Mouse (Mus musculus): ENCODE measurements around the gene Tbce. TPM values are rescaled to one million over a fixed set of nuclear protein-coding genes. Genes with fewer than 3 reads are reported as not detected.

Gene Tbce
- total and polyA plus RNA-seq, 2 experiments: 11.9 to 36.2 TPM

- H3K79me2 ChIP-seq (ENCODE audit: control insufficient read depth, insufficient read depth, low read length): peaks cover 27% of the 10 kb centered on the region
- peaks cover 6% of the 10 kb centered on the region for H3K4me1 ChIP-seq (ENCODE audit: control insufficient read depth, insufficient read depth, low read length)
- 95% methylated on average over 1 of the region's 1 CpGs for WGBS
- DNase-seq (ENCODE audit: extremely low read depth, low read depth, low spot score): no peak
- peaks cover 2% of the 10 kb centered on the region; the same call in 1 of the 2 replicates for H3K36me3 ChIP-seq (ENCODE audit: control insufficient read depth, insufficient read depth, low read length)
- no peak overlapping the region for H3K9ac ChIP-seq (ENCODE audit: low read depth, low read length)
- no peak overlapping the region for H3K27ac ChIP-seq (replicated peaks; ENCODE audit: insufficient read depth, low read depth, low read length)
- no peak for TF ChIP-seq CTCF (IDR thresholded peaks at IDR 0.05; ENCODE audit: low read depth, low read length)
- no peak for TF ChIP-seq POLR2A (IDR thresholded peaks at IDR 0.05; ENCODE audit: extremely low read depth, insufficient read depth, low read length)
- no peak overlapping the region for H3K4me3 ChIP-seq (ENCODE audit: insufficient read depth, low read depth, low read length)
- no peaks in the 10 kb centered on the region for H3K27me3 ChIP-seq (ENCODE audit: control insufficient read depth, insufficient read depth, low read length)
Measured at GRCm38 (mm10) chr13:14065701-14066100, 26.3 kb upstream of the Tbce start.

- Histone ChIP-seq H3K79me2 (ENCODE audit: control insufficient read depth, insufficient read depth, low read length) (peaks cover 27% of the 10 kb centered on the region), H3K4me3 (ENCODE audit: insufficient read depth, low read depth, low read length) (peak overlapping the region; percentile 82), H3K27me3 (ENCODE audit: control insufficient read depth, insufficient read depth, low read length) (no peaks in the 10 kb centered on the region), H3K9ac (ENCODE audit: low read depth, low read length) (peak overlapping the region; percentile 92), H3K36me3 (ENCODE audit: control insufficient read depth, insufficient read depth, low read length) (peaks cover 2% of the 10 kb centered on the region; the same call in 1 of the 2 replicates), H3K4me1 (ENCODE audit: control insufficient read depth, insufficient read depth, low read length) (peaks cover 6% of the 10 kb centered on the region), H3K27ac (replicated peaks; ENCODE audit: insufficient read depth, low read depth, low read length) (no peak overlapping the region)
- TF ChIP-seq POLR2A (IDR thresholded peaks at IDR 0.05; ENCODE audit: extremely low read depth, insufficient read depth, low read length) (no peak), CTCF (IDR thresholded peaks at IDR 0.05; ENCODE audit: low read depth, low read length) (no peak)
- WGBS: 8% methylated on average over 9 of the region's 9 CpGs
- no peak for DNase-seq (ENCODE audit: extremely low read depth, low read depth, low spot score)
Measured at GRCm38 (mm10) chr13:14065028-14065380, 25.6 kb upstream of the Tbce start.

- WGBS: under 1% methylated on average over 57 of the region's 65 CpGs
- Histone ChIP-seq H3K27ac (replicated peaks; ENCODE audit: insufficient read depth, low read depth, low read length) (peak overlapping the region; percentile 87), H3K4me1 (ENCODE audit: control insufficient read depth, insufficient read depth, low read length) (peaks cover 6% of the 10 kb centered on the region), H3K4me3 (ENCODE audit: insufficient read depth, low read depth, low read length) (peak overlapping the region; percentile 82), H3K79me2 (ENCODE audit: control insufficient read depth, insufficient read depth, low read length) (peaks cover 24% of the 10 kb centered on the region), H3K36me3 (ENCODE audit: control insufficient read depth, insufficient read depth, low read length) (peaks cover 2% of the 10 kb centered on the region; the same call in 1 of the 2 replicates), H3K9ac (ENCODE audit: low read depth, low read length) (peak overlapping the region; percentile 92), H3K27me3 (ENCODE audit: control insufficient read depth, insufficient read depth, low read length) (no peaks in the 10 kb centered on the region)
- DNase-seq (ENCODE audit: extremely low read depth, low read depth, low spot score): peak; percentile 54
- no peak for TF ChIP-seq CTCF (IDR thresholded peaks at IDR 0.05; ENCODE audit: low read depth, low read length)
Measured at GRCm38 (mm10) chr13:14064341-14065027, 25.0 kb upstream of the Tbce start.

DNA sequence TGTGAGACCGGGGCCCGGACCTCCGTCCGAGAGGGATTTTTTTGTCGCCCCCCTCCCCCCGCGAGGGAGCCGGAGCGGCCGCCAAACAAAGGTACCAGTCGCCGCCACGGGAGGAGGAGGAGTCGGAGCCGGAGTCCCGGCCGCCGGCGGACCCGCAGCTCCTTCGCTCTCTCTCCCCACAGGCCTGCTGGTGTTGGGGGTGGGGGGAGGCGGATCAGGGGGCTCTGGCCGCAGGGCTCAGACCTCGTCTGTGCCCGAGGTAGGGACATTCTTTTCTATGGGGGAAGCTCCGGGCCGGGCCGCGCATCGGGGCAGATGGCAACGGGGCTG is 24.5 kb upstream of the Tbce start:
- H3K27me3 ChIP-seq (ENCODE audit: control insufficient read depth, insufficient read depth, low read length): no peaks in the 10 kb centered on the region
- peaks cover 6% of the 10 kb centered on the region for H3K4me1 ChIP-seq (ENCODE audit: control insufficient read depth, insufficient read depth, low read length)
- WGBS: under 1% methylated on average over 25 of the region's 31 CpGs
- TF ChIP-seq POLR2A (IDR thresholded peaks at IDR 0.05; ENCODE audit: extremely low read depth, insufficient read depth, low read length): no peak
- no peak for TF ChIP-seq CTCF (IDR thresholded peaks at IDR 0.05; ENCODE audit: low read depth, low read length)
- peak overlapping the region; percentile 92 for H3K9ac ChIP-seq (ENCODE audit: low read depth, low read length)
- peak overlapping the region; percentile 87 for H3K27ac ChIP-seq (replicated peaks; ENCODE audit: insufficient read depth, low read depth, low read length)
- H3K79me2 ChIP-seq (ENCODE audit: control insufficient read depth, insufficient read depth, low read length): peaks cover 21% of the 10 kb centered on the region
- peaks cover 3% of the 10 kb centered on the region; the same call in 1 of the 2 replicates for H3K36me3 ChIP-seq (ENCODE audit: control insufficient read depth, insufficient read depth, low read length)
- H3K4me3 ChIP-seq (ENCODE audit: insufficient read depth, low read depth, low read length): peak overlapping the region; percentile 82
- no peak for DNase-seq (ENCODE audit: extremely low read depth, low read depth, low spot score)

DNA sequence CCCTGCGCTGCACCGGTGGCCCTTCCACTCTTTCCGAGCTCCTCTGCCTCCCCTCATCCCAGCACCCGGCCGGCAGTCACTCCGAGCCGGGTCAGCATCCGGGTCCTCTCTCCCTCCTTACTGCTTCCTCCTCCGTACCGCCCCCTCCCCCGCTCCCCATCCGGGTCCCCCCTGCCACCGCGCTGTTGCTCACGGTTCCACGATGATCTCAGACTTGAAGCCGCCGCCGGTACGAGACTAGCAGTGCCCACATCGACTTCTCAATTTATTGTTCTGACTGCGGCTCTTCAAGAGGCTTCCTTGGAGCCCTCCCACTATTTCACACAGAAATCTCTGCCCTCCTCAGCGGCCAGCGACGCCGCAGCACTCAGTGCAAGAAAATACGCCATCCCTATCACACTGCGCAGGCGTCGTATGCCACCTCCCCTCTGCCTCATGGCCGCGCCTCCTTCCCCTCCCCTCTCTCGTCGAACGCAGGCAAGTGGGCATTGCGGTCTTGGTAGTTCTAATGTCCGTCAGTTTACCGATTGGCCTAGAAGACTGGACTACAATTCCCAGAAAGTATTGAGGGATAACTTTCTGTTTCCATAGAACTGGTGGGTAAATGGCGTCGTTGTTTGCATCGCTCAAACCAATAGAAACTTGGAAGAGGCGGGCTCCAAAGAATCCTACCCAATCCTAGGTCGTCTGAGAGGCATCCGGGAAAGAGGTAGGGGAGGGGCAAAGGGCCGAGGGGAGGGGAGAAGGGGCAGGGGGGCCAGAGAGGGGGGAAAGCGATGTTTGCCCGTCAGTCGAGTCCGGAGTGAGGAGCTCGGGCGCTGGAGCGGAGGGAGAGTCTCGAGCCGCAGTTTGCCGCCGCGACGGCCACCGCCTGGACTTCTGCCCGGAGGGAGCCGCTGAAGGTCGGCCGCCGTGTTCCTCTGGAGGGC is 23.8 kb upstream of the Tbce start, which contains the start of the genes Arid4b and Ggps1:
Gene Arid4b (plus strand): TSS at position 220 of the 929 bp plus-strand sequence.
Gene Ggps1 (minus strand): TSS at position 476 of the 929 bp plus-strand sequence.
- TF ChIP-seq CTCF (IDR thresholded peaks at IDR 0.05; ENCODE audit: low read depth, low read length): no peak
- TF ChIP-seq POLR2A (IDR thresholded peaks at IDR 0.05; ENCODE audit: extremely low read depth, insufficient read depth, low read length): peak; percentile 91
- Histone ChIP-seq H3K27ac (replicated peaks; ENCODE audit: insufficient read depth, low read depth, low read length) (peak within 1 kb of the TSS; percentile 87), H3K79me2 (ENCODE audit: control insufficient read depth, insufficient read depth, low read length) (peaks cover 15% of the 10 kb centered on the region), H3K9ac (ENCODE audit: low read depth, low read length) (peak within 1 kb of the TSS; percentile 92), H3K36me3 (ENCODE audit: control insufficient read depth, insufficient read depth, low read length) (peaks cover 3% of the 10 kb centered on the region; the same call in 1 of the 2 replicates), H3K4me1 (ENCODE audit: control insufficient read depth, insufficient read depth, low read length) (peaks cover 4% of the 10 kb centered on the region), H3K4me3 (ENCODE audit: insufficient read depth, low read depth, low read length) (peak within 1 kb of the TSS; percentile 82), H3K27me3 (ENCODE audit: control insufficient read depth, insufficient read depth, low read length) (no peaks in the 10 kb centered on the region)
- DNase-seq (ENCODE audit: extremely low read depth, low read depth, low spot score): peak; percentile 100
- WGBS: under 1% methylated on average over 63 of the region's 64 CpGs
